Mouse (Mus musculus): ENCODE results near the gene Armc12. TPM values are rescaled to one million over a fixed set of nuclear protein-coding genes. Genes with fewer than 3 reads are reported as not detected.

The Armc12 gene
- polyA plus RNA-seq (2015; fragmentation: Nextera tagmentation; extraction: Ambion mirVana), result not detected in 2 replicates

DNA sequence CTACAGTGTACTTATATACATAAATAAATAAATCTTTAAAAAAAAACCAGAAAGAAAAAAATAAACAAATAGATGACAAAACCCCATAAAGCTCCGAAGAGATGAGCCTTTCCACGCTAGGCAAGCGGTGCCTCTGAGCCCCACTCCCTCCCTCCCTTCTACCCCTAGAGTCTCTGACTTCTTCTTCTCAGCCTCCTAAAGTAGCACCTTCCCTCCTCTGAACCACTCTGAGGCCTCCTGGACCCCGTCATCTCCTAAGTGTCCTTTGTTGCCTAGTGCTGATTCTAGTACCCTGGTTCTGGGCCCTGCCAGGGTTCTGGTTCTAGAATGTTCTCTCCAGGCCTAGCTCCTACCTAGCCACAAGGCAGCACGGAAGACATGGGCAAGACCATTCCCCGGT lies at the start of gene Armc12:
Gene Armc12 (plus strand): TSS at position 301 of the 400 bp plus-strand sequence.
- H3K4me2 ChIP-seq (replicated peaks), result 0 out of 2 replicates have a peak within 1 kb of the TSS, but pooled peaks have one; percentile 41
- ATAC-seq (ENCODE audit: low FRiP score, low read depth), result no peak
- H3K36me3 ChIP-seq, result no peaks in the 10 kb centered on the region
- 85% methylated on average over 6 of the region's 6 CpGs for WGBS
- no peak within 1 kb of the TSS for H3K4me3 ChIP-seq
- no peaks in the 10 kb centered on the region for H3K9me3 ChIP-seq
- 0 out of 2 replicates have a peak, but pooled peaks cover 7% of the 10 kb centered on the region for H3K27me3 ChIP-seq
- peaks cover 13% of the 10 kb centered on the region for H3K4me1 ChIP-seq
- no peak within 1 kb of the TSS for H3K9ac ChIP-seq
- H3K27ac ChIP-seq, result no peak within 1 kb of the TSS

DNA sequence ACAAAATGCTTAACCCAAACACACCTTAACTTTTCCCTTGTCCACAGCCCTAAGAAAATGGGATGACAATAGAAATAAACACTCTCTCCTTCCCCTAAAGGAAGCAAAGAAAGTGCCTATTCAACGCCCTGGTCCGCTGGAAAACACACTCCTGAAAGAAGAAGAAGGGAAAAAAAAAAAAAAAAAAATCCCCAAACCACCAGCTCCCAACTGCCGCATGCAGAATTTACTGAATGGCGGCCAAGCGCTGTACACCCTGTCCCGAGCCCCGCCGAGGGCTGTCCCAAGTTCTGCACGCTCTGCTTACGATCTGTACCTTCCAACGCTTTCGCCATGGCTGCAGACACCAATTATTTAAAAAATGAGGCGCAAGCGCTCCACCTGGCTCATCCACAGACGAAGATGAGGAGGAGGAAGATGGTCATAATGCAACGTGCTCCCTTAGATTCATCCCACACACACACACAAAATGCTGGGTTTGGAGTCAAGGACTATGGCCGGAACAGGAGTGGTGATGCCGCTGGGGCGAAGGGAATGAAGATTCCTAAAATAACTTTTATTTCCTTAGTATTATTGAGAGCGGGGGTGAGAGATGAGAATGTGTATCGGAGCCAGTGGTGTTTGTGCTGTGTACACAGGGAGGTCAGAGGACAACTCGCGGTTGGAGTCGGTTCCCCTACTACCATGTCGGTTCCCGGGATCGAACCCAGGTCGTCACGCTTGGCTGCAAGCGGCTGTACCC lies 45.7 kb upstream of the Armc12 start:
- Histone ChIP-seq H3K9me3 (no peaks in the 10 kb centered on the region), H3K4me1 (peaks cover 13% of the 10 kb centered on the region), H3K36me3 (no peaks in the 10 kb centered on the region), H3K9ac (peak overlapping the region; percentile 84), H3K27me3 (no peaks in the 10 kb centered on the region), H3K4me2 (replicated peaks) (peak overlapping the region; percentile 69), H3K27ac (peak overlapping the region; percentile 79; the same call in 1 of the 2 replicates), H3K4me3 (peak overlapping the region; percentile 86)
- ATAC-seq (ENCODE audit: low FRiP score, low read depth), result 0 out of 2 replicates have a peak, but pooled peaks have one; percentile 16
- WGBS, result 8% methylated on average over 30 of the region's 30 CpGs

DNA sequence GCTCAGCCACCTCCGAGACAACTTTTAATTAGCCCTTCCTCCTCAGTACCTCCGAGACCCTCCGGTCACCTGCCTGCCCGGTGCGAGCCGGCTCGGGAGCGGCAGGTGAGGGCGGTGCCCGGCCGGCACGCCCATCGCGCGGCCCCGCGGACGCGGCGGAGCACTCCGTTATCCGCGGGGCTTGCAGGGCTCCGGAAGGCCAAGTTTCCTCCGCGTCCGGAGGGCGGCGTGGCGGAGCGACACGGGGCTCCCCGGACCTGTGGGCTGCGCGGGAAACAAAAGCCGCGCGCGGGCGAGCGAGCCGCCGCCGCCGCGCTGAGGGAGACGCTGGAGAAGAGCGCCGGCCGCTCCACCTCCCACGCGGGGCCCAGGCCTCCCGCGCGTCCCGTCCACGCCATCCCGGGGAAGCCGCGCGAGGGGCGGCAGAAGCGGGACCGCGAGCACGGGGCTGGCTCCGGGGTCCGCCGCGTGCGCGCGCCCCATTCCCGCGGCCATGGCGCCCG lies 45.1 kb upstream of the Armc12 start:
- peak overlapping the region; percentile 84 for H3K9ac ChIP-seq
- H3K36me3 ChIP-seq, result no peaks in the 10 kb centered on the region
- H3K4me3 ChIP-seq, result peak overlapping the region; percentile 86
- H3K4me2 ChIP-seq (replicated peaks), result peak overlapping the region; percentile 69
- no peaks in the 10 kb centered on the region for H3K9me3 ChIP-seq
- no peak; the same call in 1 of the 2 replicates for ATAC-seq (ENCODE audit: low FRiP score, low read depth)
- peaks cover 13% of the 10 kb centered on the region for H3K4me1 ChIP-seq
- no peaks in the 10 kb centered on the region for H3K27me3 ChIP-seq
- H3K27ac ChIP-seq, result peak overlapping the region; percentile 79; the same call in 1 of the 2 replicates
- under 1% methylated on average over 73 of the region's 77 CpGs for WGBS

DNA sequence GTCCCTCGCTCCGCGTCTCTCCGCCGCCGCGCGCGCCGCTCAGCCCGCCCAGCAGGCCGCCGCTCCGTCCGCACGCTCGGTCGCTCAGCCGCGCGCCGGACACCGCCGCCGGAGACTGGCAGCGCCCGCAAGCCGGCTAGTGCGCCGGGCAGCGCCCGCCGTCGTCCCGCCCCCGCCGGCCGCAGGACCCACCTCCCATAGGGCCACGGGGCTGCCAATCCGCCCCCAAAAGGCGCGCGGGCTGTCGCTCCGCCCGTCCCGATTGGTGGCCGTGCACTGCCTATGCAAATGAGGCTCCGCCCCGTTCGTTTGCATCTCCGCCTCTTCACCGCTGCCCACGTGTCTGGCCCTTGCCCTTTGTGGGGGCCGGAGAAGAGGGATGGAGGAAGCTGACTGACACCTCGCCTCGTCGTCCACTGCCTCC lies 44.6 kb upstream of the Armc12 start:
- Histone ChIP-seq H3K9me3 (no peaks in the 10 kb centered on the region), H3K4me3 (peak overlapping the region; percentile 86), H3K27ac (peak overlapping the region; percentile 79; the same call in 1 of the 2 replicates), H3K4me1 (peaks cover 13% of the 10 kb centered on the region), H3K27me3 (no peaks in the 10 kb centered on the region), H3K36me3 (no peaks in the 10 kb centered on the region), H3K4me2 (replicated peaks) (peak overlapping the region; percentile 69), H3K9ac (peak overlapping the region; percentile 84)
- ATAC-seq (ENCODE audit: low FRiP score, low read depth), result peak; percentile 98
- WGBS, result 0% methylated on average over 40 of the region's 58 CpGs

- Histone ChIP-seq H3K9ac (no peak overlapping the region), H3K4me3 (0 out of 2 replicates have a peak overlapping the region, but pooled peaks have one; percentile 86), H3K36me3 (no peaks in the 10 kb centered on the region), H3K4me2 (replicated peaks) (peak overlapping the region; percentile 69), H3K27ac (no peak overlapping the region), H3K9me3 (no peaks in the 10 kb centered on the region), H3K4me1 (peaks cover 13% of the 10 kb centered on the region), H3K27me3 (no peaks in the 10 kb centered on the region)
- WGBS, result 64% methylated on average over 6 of the region's 6 CpGs
- ATAC-seq (ENCODE audit: low FRiP score, low read depth), result no peak
These were observed 43.9 kb upstream of the Armc12 start for GRCm38 (mm10) chr17:28486720-28487119.

GRCm38 (mm10) chr17:28487584-28488257 lies 42.9 kb upstream of the Armc12 start:
- Histone ChIP-seq H3K36me3 (no peaks in the 10 kb centered on the region), H3K27ac (no peak overlapping the region), H3K4me2 (replicated peaks) (no peak overlapping the region), H3K27me3 (no peaks in the 10 kb centered on the region), H3K4me3 (no peak overlapping the region), H3K9me3 (no peaks in the 10 kb centered on the region), H3K9ac (no peak overlapping the region), H3K4me1 (peaks cover 13% of the 10 kb centered on the region)
- ATAC-seq (ENCODE audit: low FRiP score, low read depth), result no peak
- 93% methylated on average over 18 of the region's 18 CpGs for WGBS

DNA sequence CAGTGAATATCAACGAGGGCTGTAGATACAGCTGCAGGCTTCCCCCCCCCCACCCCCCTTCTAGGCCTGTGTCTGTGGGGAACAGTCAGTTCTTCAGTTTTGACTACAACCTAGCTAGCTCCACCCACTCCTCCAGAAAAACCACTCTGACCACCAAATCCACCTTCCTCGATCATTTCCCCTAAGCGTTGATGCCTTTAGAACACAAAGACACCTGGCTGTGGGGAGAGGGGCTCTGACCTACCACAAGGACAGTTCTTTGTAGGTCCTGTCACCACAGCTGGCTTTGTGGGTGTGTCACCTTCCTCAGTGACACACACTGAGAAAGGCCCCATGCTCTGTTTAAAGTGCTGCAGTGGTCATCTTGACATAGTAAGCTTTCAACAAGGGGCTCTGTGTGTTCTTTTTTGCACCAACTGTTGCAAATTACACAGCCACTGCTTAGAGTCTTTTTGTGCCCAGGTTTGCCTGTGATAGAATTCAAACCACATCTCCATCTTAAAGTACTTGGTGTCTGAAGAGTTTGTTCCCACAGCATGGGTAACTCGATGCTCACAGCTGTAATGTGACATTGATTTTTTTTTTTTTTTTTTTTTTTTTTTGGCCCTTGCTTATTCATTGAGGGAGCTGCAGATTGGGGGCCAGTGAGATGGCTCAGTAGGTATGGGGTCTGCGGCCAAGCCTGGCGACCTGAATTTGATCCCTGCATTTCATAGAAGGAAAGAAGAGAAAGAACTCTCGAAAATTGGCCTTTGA lies 42.2 kb upstream of the Armc12 start:
- Histone ChIP-seq H3K4me1 (peaks cover 13% of the 10 kb centered on the region), H3K27me3 (no peaks in the 10 kb centered on the region), H3K4me3 (no peak overlapping the region), H3K36me3 (no peaks in the 10 kb centered on the region), H3K9me3 (no peaks in the 10 kb centered on the region), H3K4me2 (replicated peaks) (no peak overlapping the region), H3K9ac (no peak overlapping the region), H3K27ac (0 out of 2 replicates have a peak overlapping the region, but pooled peaks have one; percentile 10)
- WGBS, result 65% methylated on average over 7 of the region's 7 CpGs
- no peak for ATAC-seq (ENCODE audit: low FRiP score, low read depth)

GRCm38 (mm10) chr17:28491035-28491770 lies 39.4 kb upstream of the Armc12 start:
- WGBS, result 76% methylated on average over 14 of the region's 14 CpGs
- Histone ChIP-seq H3K27me3 (no peaks in the 10 kb centered on the region), H3K4me1 (peaks cover 3% of the 10 kb centered on the region; the same call in 1 of the 2 replicates), H3K36me3 (no peaks in the 10 kb centered on the region), H3K4me3 (no peak overlapping the region), H3K27ac (no peak overlapping the region), H3K9ac (no peak overlapping the region), H3K4me2 (replicated peaks) (no peak overlapping the region), H3K9me3 (no peaks in the 10 kb centered on the region)
- ATAC-seq (ENCODE audit: low FRiP score, low read depth), result no peak

GRCm38 (mm10) chr17:28495832-28496231 lies 34.8 kb upstream of the Armc12 start:
- Histone ChIP-seq H3K4me2 (replicated peaks) (no peak overlapping the region), H3K36me3 (no peaks in the 10 kb centered on the region), H3K4me1 (no peaks in the 10 kb centered on the region), H3K9ac (no peak overlapping the region), H3K27me3 (no peaks in the 10 kb centered on the region), H3K27ac (no peak overlapping the region), H3K9me3 (0 out of 2 replicates have a peak, but pooled peaks cover 9% of the 10 kb centered on the region), H3K4me3 (no peak overlapping the region)
- 86% methylated on average over 8 of the region's 8 CpGs for WGBS
- ATAC-seq (ENCODE audit: low FRiP score, low read depth), result no peak

GRCm38 (mm10) chr17:28499190-28499589 lies 31.4 kb upstream of the Armc12 start:
- H3K27ac ChIP-seq, result no peak overlapping the region
- H3K9ac ChIP-seq, result no peak overlapping the region
- H3K4me2 ChIP-seq (replicated peaks), result no peak overlapping the region
- H3K4me1 ChIP-seq, result no peaks in the 10 kb centered on the region
- no peaks in the 10 kb centered on the region for H3K27me3 ChIP-seq
- 0 out of 2 replicates have a peak, but pooled peaks cover 9% of the 10 kb centered on the region for H3K9me3 ChIP-seq
- H3K36me3 ChIP-seq, result no peaks in the 10 kb centered on the region
- no peak overlapping the region for H3K4me3 ChIP-seq
- 67% methylated on average over 2 of the region's 2 CpGs for WGBS
- no peak for ATAC-seq (ENCODE audit: low FRiP score, low read depth)

- no peaks in the 10 kb centered on the region for H3K36me3 ChIP-seq
- 76% methylated on average over 3 of the region's 3 CpGs for WGBS
- H3K4me1 ChIP-seq, result no peaks in the 10 kb centered on the region
- ATAC-seq (ENCODE audit: low FRiP score, low read depth), result no peak
- no peak overlapping the region for H3K27ac ChIP-seq
- no peak overlapping the region for H3K9ac ChIP-seq
- H3K4me2 ChIP-seq (replicated peaks), result no peak overlapping the region
- H3K4me3 ChIP-seq, result no peak overlapping the region
- H3K27me3 ChIP-seq, result no peaks in the 10 kb centered on the region
- H3K9me3 ChIP-seq, result 0 out of 2 replicates have a peak, but pooled peaks cover 9% of the 10 kb centered on the region
These were observed 30.1 kb upstream of the Armc12 start for GRCm38 (mm10) chr17:28500465-28500864.

Measured in limb, embryonic 13.5 days (tissue).